Mouse (Mus musculus): Measurements from ENCODE around the gene Gm28372. TPM values are rescaled to one million over a fixed set of nuclear protein-coding genes. Genes with fewer than 3 reads are reported as not detected.

The Gm28372 gene
- total and polyA plus RNA-seq, 3 experiments, result not detected

DNA sequence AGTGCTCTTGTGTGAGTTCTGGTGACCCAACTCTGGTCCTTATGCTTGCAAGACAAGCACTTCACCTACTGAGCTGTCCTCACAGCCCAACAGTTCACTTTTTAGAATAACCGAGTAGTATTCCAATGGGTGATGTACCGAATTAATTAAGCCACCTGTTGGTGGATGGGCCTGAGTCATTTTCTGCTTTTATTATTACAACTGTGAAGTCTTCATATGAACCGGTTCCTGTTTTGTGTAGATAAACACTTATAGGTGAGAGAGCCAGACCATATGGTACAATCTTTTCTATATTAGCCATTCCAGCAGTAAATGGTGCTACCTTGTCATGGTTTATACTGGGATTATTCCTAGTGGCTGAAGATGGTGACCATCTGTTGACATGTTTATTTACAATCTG is 7.7 kb downstream of the Gm28372 start:
- peak; percentile 24; the same call in 1 of the 2 replicates for TF ChIP-seq ETS1 (IDR thresholded peaks at IDR 0.05; ENCODE audit: low read depth, low read length)
- 0 out of 4 replicates have a peak, but pooled peaks of 1 of the 2 experiments have one; percentile 14 for TF ChIP-seq EP300 (IDR thresholded peaks at IDR 0.05; ENCODE audit: low read depth in 1 of 2, low read length in 2 of 2)
- TF ChIP-seq TAL1 (IDR thresholded peaks at IDR 0.05; ENCODE audit: low read length), result peak; percentile 64
- no peak for TF ChIP-seq ZMIZ1 (IDR thresholded peaks at IDR 0.05; ENCODE audit: low read depth, low read length)
- no peak for TF ChIP-seq GABPA (IDR thresholded peaks at IDR 0.05; ENCODE audit: low read depth, low read length)
- Histone ChIP-seq H3K4me1 (ENCODE audit: control insufficient read depth in 1 of 2, insufficient read depth in 2 of 2, low read length in 2 of 2) (peaks cover 12 to 15% of the 10 kb centered on the region in 2 experiments), H3K9me3 (replicated peaks; ENCODE audit: insufficient read depth, low read length) (no peaks in the 10 kb centered on the region), H3K79me2 (ENCODE audit: control insufficient read depth, insufficient read depth, low read length, poor library complexity) (no peaks in the 10 kb centered on the region), H3K36me3 (ENCODE audit: control insufficient read depth in 1 of 2, insufficient read depth in 2 of 2, low read length in 2 of 2) (peaks cover 0 to 21% of the 10 kb centered on the region in 2 experiments; a peak in 2 of 4 replicates), H3K9ac (ENCODE audit: control insufficient read depth, low read depth, low read length, poor library complexity, severe bottlenecking) (no peak overlapping the region), H3K27ac (ENCODE audit: control insufficient read depth, low read depth, low read length) (peak overlapping the region; percentile 36; the same call in 1 of the 2 replicates), H3K27me3 (ENCODE audit: control insufficient read depth in 1 of 2, insufficient read depth in 2 of 2, low read length in 2 of 2) (no peaks in the 10 kb centered on the region), H3K4me3 (ENCODE audit: control insufficient read depth in 1 of 2, insufficient read depth in 1 of 2, low read depth in 2 of 2, low read length in 2 of 2) (no peak overlapping the region)
- DNase-seq (ENCODE audit: low read depth, low spot score), result peak; percentile 49

DNA sequence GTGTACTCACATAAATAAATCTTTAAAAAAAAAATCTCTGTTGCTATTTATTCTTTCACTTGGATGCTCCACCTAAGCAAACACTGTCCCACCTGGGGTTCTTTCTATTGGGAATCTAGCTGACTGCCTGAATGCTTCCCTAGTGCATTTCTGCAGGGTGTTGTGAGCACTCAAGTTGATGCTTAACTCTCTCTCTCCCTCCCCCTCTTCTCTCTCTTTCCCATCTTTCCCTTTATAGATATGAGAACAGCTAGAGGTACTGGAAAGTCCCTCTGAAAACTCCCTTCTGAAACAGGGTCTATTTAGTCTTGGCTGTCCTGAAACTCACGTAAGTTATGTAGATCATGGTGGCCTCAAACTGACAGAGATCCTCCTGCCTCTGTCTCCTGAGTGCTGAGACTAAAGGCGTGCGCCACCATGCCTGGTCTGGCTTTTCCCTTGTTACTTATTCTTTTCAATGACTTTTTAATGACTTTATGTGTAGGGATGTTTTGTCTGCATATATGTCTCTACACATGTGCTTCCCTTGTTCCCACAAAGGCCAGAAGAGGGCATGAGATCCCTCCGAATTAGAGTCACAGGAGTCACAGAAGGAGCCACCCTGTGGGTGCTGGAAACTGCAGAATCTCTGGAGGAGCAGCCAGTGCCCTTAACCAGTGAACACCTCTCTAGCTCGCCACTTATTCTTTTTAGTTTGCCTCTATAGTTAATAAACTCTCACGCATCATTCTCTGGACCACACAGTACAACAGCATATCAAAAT is 9.2 kb downstream of the Gm28372 start:
- TF ChIP-seq CTCF (IDR thresholded peaks at IDR 0.05 in 2 of 3, conservative IDR thresholded peaks at IDR 0.05 in 1 of 3; ENCODE audit: control insufficient read depth in 1 of 3, insufficient read depth in 1 of 3, low read depth in 2 of 3, low read length in 3 of 3, poor library complexity in 1 of 3, severe bottlenecking in 1 of 3) (peak; percentile 23 to 56 (median 40); a peak in 5 of 6 replicates), CHD1 (IDR thresholded peaks at IDR 0.05; ENCODE audit: low read depth, low read length) (no peak), ZC3H11A (IDR thresholded peaks at IDR 0.05; ENCODE audit: low read depth, low read length) (no peak; the same call in 1 of the 2 replicates), TAL1 (IDR thresholded peaks at IDR 0.05; ENCODE audit: low read length) (no peak), GATA1 (IDR thresholded peaks at IDR 0.05; ENCODE audit: low read depth, low read length) (no peak), MXI1 (IDR thresholded peaks at IDR 0.05; ENCODE audit: low read depth, low read length) (no peak), RAD21 (IDR thresholded peaks at IDR 0.05; ENCODE audit: low read depth, low read length) (peak; percentile 51), SMC3 (IDR thresholded peaks at IDR 0.05; ENCODE audit: low read depth, low read length) (peak; percentile 56), USF2 (IDR thresholded peaks at IDR 0.05; ENCODE audit: borderline replicate concordance in 1 of 2, insufficient read depth in 1 of 2, low read depth in 1 of 2, low read length in 2 of 2) (no peak), ZKSCAN1 (IDR thresholded peaks at IDR 0.05; ENCODE audit: low read depth, low read length) (no peak), GABPA (IDR thresholded peaks at IDR 0.05; ENCODE audit: low read depth, low read length) (no peak), MEF2A (IDR thresholded peaks at IDR 0.05; ENCODE audit: extremely low read depth, insufficient replicate concordance, low read depth, low read length, poor library complexity, severe bottlenecking) (no peak)
- Histone ChIP-seq H3K79me2 (ENCODE audit: control insufficient read depth, insufficient read depth, low read length, poor library complexity) (no peaks in the 10 kb centered on the region), H3K9ac (ENCODE audit: control insufficient read depth, low read depth, low read length, poor library complexity, severe bottlenecking) (no peak overlapping the region), H3K9me3 (replicated peaks; ENCODE audit: insufficient read depth, low read length) (no peaks in the 10 kb centered on the region), H3K36me3 (ENCODE audit: control insufficient read depth in 1 of 2, insufficient read depth in 2 of 2, low read length in 2 of 2) (peaks cover 0 to 21% of the 10 kb centered on the region in 2 experiments; a peak in 3 of 4 replicates), H3K27ac (ENCODE audit: control insufficient read depth, low read depth, low read length) (no peak overlapping the region), H3K27me3 (ENCODE audit: control insufficient read depth in 1 of 2, insufficient read depth in 2 of 2, low read length in 2 of 2) (no peaks in the 10 kb centered on the region), H3K4me3 (ENCODE audit: control insufficient read depth in 1 of 2, insufficient read depth in 1 of 2, low read depth in 2 of 2, low read length in 2 of 2) (no peak overlapping the region), H3K4me1 (ENCODE audit: control insufficient read depth in 1 of 2, insufficient read depth in 2 of 2, low read length in 2 of 2) (peaks cover 12 to 15% of the 10 kb centered on the region in 2 experiments)
- peak; percentile 47 for DNase-seq (ENCODE audit: low read depth, low spot score)
